Comparison of ENCODE assay signal across 17 mouse cellular contexts in genomic region chr16:35716257-35716656, GRCm38 (mm10). TPM values are rescaled to one million over a fixed set of nuclear protein-coding genes. Genes with fewer than 3 reads are reported as not detected.
A peak's percentile ranks its signal among the peaks of the same experiment; 100 is the strongest.
DNase-seq lines count a peak whose midpoint lies in the region; ATAC-seq and TF ChIP-seq lines count a peak whose summit lies in the region.
"Had no signal": no experiment of that assay in that cellular context is flagged by ENCODE, and none has a peak within 500 bp of the region (broad histone marks: within the 10 kb centered on the region; RNA-seq: fewer than 3 reads in every experiment).

No protein-coding gene starts in this region.

- H3K9me3 ChIP-seq in liver, embryonic 11.5 days (ENCODE audit: control insufficient read depth, low read length) = no peaks in the 10 kb centered on the region
- H3K9me3 ChIP-seq in forebrain, embryonic 13.5 days (replicated peaks) = no peaks in the 10 kb centered on the region; the same call in 1 of the 2 replicates
- H3K9me3 ChIP-seq: embryonic facial prominence, embryonic 12.5 days; hindbrain, embryonic 15.5 days; limb, embryonic 15.5 days; neural tube, embryonic 13.5 days had no signal

- H3K4me2 ChIP-seq in liver, embryonic 11.5 days = no peak overlapping the region
- H3K4me2 ChIP-seq in forebrain, embryonic 13.5 days = no peak overlapping the region
- H3K4me2 ChIP-seq: embryonic facial prominence, embryonic 12.5 days; hindbrain, embryonic 15.5 days; limb, embryonic 15.5 days; neural tube, embryonic 13.5 days had no signal

- no peaks in the 10 kb centered on the region for H3K79me2 ChIP-seq in liver, adult 2 months (ENCODE audit: control insufficient read depth, insufficient read depth, low read length)

- no peak for ATAC-seq in liver, embryonic 11.5 days (replicated peaks; ENCODE audit: low FRiP score)
- ATAC-seq in forebrain, embryonic 13.5 days = no peak
- ATAC-seq: activated CD4-positive, CD25-positive, alpha-beta regulatory T cell, adult 4 months had no signal

- H3K36me3 ChIP-seq in liver, adult 2 months (ENCODE audit: control insufficient read depth, insufficient read depth, low read length) = peaks cover 26% of the 10 kb centered on the region
- H3K36me3 ChIP-seq in liver, embryonic 11.5 days (ENCODE audit: control insufficient read depth, insufficient read depth, low read length) = 0 out of 2 replicates have a peak, but pooled peaks cover 3% of the 10 kb centered on the region
- H3K36me3 ChIP-seq in forebrain, embryonic 13.5 days (ENCODE audit: poor library complexity, severe bottlenecking) = peaks cover 20% of the 10 kb centered on the region

- 90% methylated on average over 3 of the region's 3 CpGs for WGBS in liver, adult 2 months
- 79% methylated on average over 3 of the region's 3 CpGs for WGBS in liver, embryonic 11.5 days
- WGBS in forebrain, embryonic 13.5 days = 84% methylated on average over 3 of the region's 3 CpGs

- H3K4me3 ChIP-seq in liver, adult 2 months (ENCODE audit: insufficient read depth, low read depth, low read length) = no peak overlapping the region
- H3K4me3 ChIP-seq in liver, embryonic 11.5 days (ENCODE audit: low read depth, low read length) = no peak overlapping the region
- no peak overlapping the region for H3K4me3 ChIP-seq in forebrain, embryonic 13.5 days
- H3K4me3 ChIP-seq: embryonic facial prominence, embryonic 12.5 days; hindbrain, embryonic 15.5 days; limb, embryonic 15.5 days; megakaryocyte, embryonic 14.5 days; neural tube, embryonic 13.5 days had no signal

- no peak for TF ChIP-seq POLR2A in liver, adult 2 months (IDR thresholded peaks at IDR 0.05; ENCODE audit: extremely low read depth, insufficient read depth, low read length)
- no peak for TF ChIP-seq POLR2A in brain, embryonic 14.5 days (IDR thresholded peaks at IDR 0.05; ENCODE audit: borderline replicate concordance, extremely low read depth, insufficient read depth, insufficient read length, poor library complexity, severe bottlenecking)

- TF ChIP-seq CTCF in liver, adult 2 months (IDR thresholded peaks at IDR 0.05; ENCODE audit: low read depth, low read length) = peak; percentile 43; the same call in 1 of the 2 replicates
- peak; percentile 10; the same call in 1 of the 2 replicates for TF ChIP-seq CTCF in brain, embryonic 14.5 days (IDR thresholded peaks at IDR 0.05; ENCODE audit: borderline replicate concordance, extremely low read depth, insufficient read depth, insufficient read length)

- peak; percentile 19 to 28 for DNase-seq in cerebellum, postnatal 10 days
- DNase-seq in cerebellum, adult 9-11 months = no peak
- no peak for DNase-seq in liver, adult 2 months (ENCODE audit: extremely low read depth, low read depth, low spot score)
- no peak for DNase-seq in liver, embryonic 11.5 days (ENCODE audit: low spot score)
- DNase-seq in brain, embryonic 14.5 days (ENCODE audit: low read depth) = no peak
- peak; percentile 16 for DNase-seq in thymus, postnatal 0 days (ENCODE audit: low spot score)
- DNase-seq in layer of hippocampus, postnatal 25 days (ENCODE audit: extremely low spot score in 1 of 2, low spot score in 1 of 2) = no peak
- DNase-seq: cerebellum, adult 11 months; layer of hippocampus, adult 9-11 months; right cerebral cortex, postnatal 14 days had no signal

- no peaks in the 10 kb centered on the region for H3K27me3 ChIP-seq in liver, adult 2 months (ENCODE audit: control insufficient read depth, insufficient read depth, low read length)
- H3K27me3 ChIP-seq in liver, embryonic 11.5 days (replicated peaks; ENCODE audit: control insufficient read depth, insufficient read depth, low read length) = no peaks in the 10 kb centered on the region
- no peaks in the 10 kb centered on the region for H3K27me3 ChIP-seq in forebrain, embryonic 13.5 days
- H3K27me3 ChIP-seq: embryonic facial prominence, embryonic 12.5 days; hindbrain, embryonic 15.5 days; limb, embryonic 15.5 days; neural tube, embryonic 13.5 days had no signal

- no peak overlapping the region for H3K27ac ChIP-seq in liver, adult 2 months (replicated peaks; ENCODE audit: insufficient read depth, low read depth, low read length)
- H3K27ac ChIP-seq in liver, embryonic 11.5 days (ENCODE audit: low read depth, low read length) = no peak overlapping the region
- no peak overlapping the region for H3K27ac ChIP-seq in forebrain, embryonic 13.5 days
- H3K27ac ChIP-seq: embryonic facial prominence, embryonic 12.5 days; hindbrain, embryonic 15.5 days; limb, embryonic 15.5 days; neural tube, embryonic 13.5 days had no signal

- H3K4me1 ChIP-seq in liver, adult 2 months (ENCODE audit: control insufficient read depth, insufficient read depth, low read length) = no peaks in the 10 kb centered on the region
- H3K4me1 ChIP-seq in liver, embryonic 11.5 days (replicated peaks; ENCODE audit: control insufficient read depth, insufficient read depth, low read length) = no peaks in the 10 kb centered on the region
- H3K4me1 ChIP-seq in forebrain, embryonic 13.5 days = peaks cover 3% of the 10 kb centered on the region; the same call in 1 of the 2 replicates
- H3K4me1 ChIP-seq: megakaryocyte, embryonic 14.5 days had no signal

- H3K9ac ChIP-seq in liver, adult 2 months (ENCODE audit: low read depth, low read length) = no peak overlapping the region
- H3K9ac ChIP-seq in liver, embryonic 11.5 days (ENCODE audit: low read depth, low read length) = no peak overlapping the region
- no peak overlapping the region for H3K9ac ChIP-seq in forebrain, embryonic 13.5 days
- H3K9ac ChIP-seq: embryonic facial prominence, embryonic 12.5 days; hindbrain, embryonic 15.5 days; limb, embryonic 15.5 days; neural tube, embryonic 13.5 days had no signal

RNA-seq across cellular contexts. Expression of gene Dirc2, which starts 52.9 kb away (rescaled TPM):
- 13.8 and 15.5 TPM in 2 replicates for total RNA-seq in liver, adult 2 months (2014; rRNA removed)
- polyA plus RNA-seq in liver, adult 2 months (2012; rRNA removed) = 22.1 and 26.1 TPM in 2 replicates
- polyA plus RNA-seq in liver, embryonic 11.5 days (2014; fragmentation: Nextera tagmentation; extraction: Ambion mirVana) = 7.5 and 8.0 TPM in 2 replicates
- polyA plus RNA-seq in brain, embryonic 14.5 days (2012; rRNA removed) = 55.4 and 58.2 TPM in 2 replicates
- polyA plus RNA-seq in thymus, postnatal 0 days (2015; fragmentation: Nextera tagmentation; extraction: Ambion mirVana) = 10.6 and 11.4 TPM in 2 replicates
- 22.6 and 23.8 TPM in 2 replicates for polyA plus RNA-seq in forebrain, embryonic 13.5 days (2015; fragmentation: Nextera tagmentation; extraction: Ambion mirVana)
- total RNA-seq in layer of hippocampus, postnatal 25 days (2021) = 10 to 100 TPM; 70.6 to 81.7 TPM

RNA-seq across cellular contexts. Expression of gene Hspbap1, which starts 53.9 kb away (rescaled TPM):
- total RNA-seq in liver, adult 2 months (2014; rRNA removed) = 1.9 and 2.0 TPM in 2 replicates
- 1.7 TPM in 2 replicates for polyA plus RNA-seq in liver, adult 2 months (2012; rRNA removed)
- polyA plus RNA-seq in liver, embryonic 11.5 days (2014; fragmentation: Nextera tagmentation; extraction: Ambion mirVana) = 30.1 and 30.4 TPM in 2 replicates
- 14.5 and 16.9 TPM in 2 replicates for polyA plus RNA-seq in brain, embryonic 14.5 days (2012; rRNA removed)
- polyA plus RNA-seq in thymus, postnatal 0 days (2015; fragmentation: Nextera tagmentation; extraction: Ambion mirVana) = 17.1 and 18.5 TPM in 2 replicates
- 20.2 and 21.0 TPM in 2 replicates for polyA plus RNA-seq in forebrain, embryonic 13.5 days (2015; fragmentation: Nextera tagmentation; extraction: Ambion mirVana)
- total RNA-seq in layer of hippocampus, postnatal 25 days (2021) = 1 to 10 TPM; 4.6 to 5.7 TPM

Comparison
In these comparisons a context has a peak if more than half of its experiments do, and no peak if none do; other contexts are left out.
1. DNase-seq: peak in cerebellum, postnatal 10 days (2 of 2) and thymus, postnatal 0 days (single experiment); none in cerebellum, adult 9-11 months (single experiment), liver, adult 2 months (single experiment), liver, embryonic 11.5 days (single experiment), brain, embryonic 14.5 days (single experiment) and layer of hippocampus, postnatal 25 days (0 of 2).